Mouse (Mus musculus) heart, postnatal 10 days (tissue): ENCODE measurements around the gene Olfr137. TPM values are rescaled to one million over a fixed set of nuclear protein-coding genes. Genes with fewer than 3 reads are reported as not detected.

ENCODE experiments used
- DNase-seq, 2 experiments: peaks; one replicate each; pipeline ENCODE4 v3.0.0; 2021
- intact Hi-C: fragments of 180-260 bp; cut with DNase I; formaldehyde crosslinking; loops from one replicate; pipeline ENCODE4 v1.15.1; 2025
- total RNA-seq, 2 experiments: library from RNA; stranded (reverse); gene quantifications; 2 replicates each; pipeline ENCODE4 v1.2.3; 2021

Olfr137 gene
- not detected for total RNA-seq

DNA sequence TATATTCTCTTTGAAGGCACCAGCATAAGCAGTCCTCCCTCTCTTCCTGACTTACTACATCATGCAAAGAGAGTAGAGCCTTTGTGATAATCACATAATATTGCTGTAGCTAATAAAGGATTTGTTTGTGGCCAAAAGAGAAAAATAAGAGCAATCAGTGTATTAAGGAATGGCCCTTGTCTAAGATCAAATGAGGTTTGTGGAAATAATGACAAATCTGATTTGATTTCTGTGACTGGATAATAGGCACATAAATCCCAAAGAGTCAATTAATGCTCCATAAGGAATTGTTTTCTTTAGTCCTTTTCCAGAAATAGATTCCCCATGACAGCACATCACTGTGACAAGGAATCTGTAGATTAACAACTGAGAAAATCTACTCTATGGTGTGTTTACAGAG is at the start of gene Olfr137:
TSS of gene Olfr137 (minus strand) at position 101 of the 400 bp plus-strand sequence.
- DNase-seq: no peak
- intact Hi-C loops: no loop called here

DNA sequence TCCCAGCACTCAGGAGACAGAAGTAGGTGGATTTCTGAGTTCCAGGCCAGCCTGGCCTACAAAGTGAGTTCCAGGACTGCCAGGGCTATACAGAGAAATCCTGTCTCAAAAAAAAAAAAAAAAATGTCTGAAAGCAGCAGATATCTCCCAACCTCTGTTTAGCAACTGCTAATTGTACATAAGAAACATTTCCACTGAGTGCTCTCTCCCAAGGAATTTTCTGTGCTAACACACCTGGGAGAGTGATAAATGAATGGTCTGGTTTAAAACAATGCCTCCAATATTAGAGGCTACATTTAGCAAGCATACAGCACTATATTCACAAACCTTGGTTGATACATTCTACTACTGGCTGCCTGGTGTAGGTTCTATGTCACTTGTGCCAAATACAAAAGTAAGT is 22.2 kb upstream of the Olfr137 start, which contains the start of gene Olfr136:
TSS of gene Olfr136 (plus strand) at position 301 of the 400 bp plus-strand sequence.
- intact Hi-C loops: no loop called here
- no peak for DNase-seq

- DNase-seq: no peak
- intact Hi-C loops: no loop called here
Observed at GRCm38 (mm10) chr17:38260735-38261134, 46.6 kb downstream of the Olfr137 start, which contains the start of gene Olfr138. Gene Olfr138, plus strand, starts transcription at chr17:38261035.

Other genes with a start within 250 kb of the Olfr137 start
- gene Olfr129, start 247.5 kb downstream of the Olfr137 start, total RNA-seq: not detected
- not detected for gene Olfr130, start 243.6 kb downstream of the Olfr137 start, total RNA-seq
- gene Olfr131, start 218.9 kb downstream of the Olfr137 start, total RNA-seq: not detected
- gene Olfr132, start 173.0 kb downstream of the Olfr137 start, total RNA-seq: not detected
- gene Olfr133, start 162.3 kb downstream of the Olfr137 start, total RNA-seq: not detected
- gene Olfr134, start 136.2 kb downstream of the Olfr137 start, total RNA-seq: not detected
- gene Olfr135, start 103.2 kb downstream of the Olfr137 start, total RNA-seq: not detected
- gene Olfr138, start 46.5 kb downstream of the Olfr137 start, total RNA-seq: not detected
- not detected for gene Olfr136, start 22.3 kb upstream of the Olfr137 start, total RNA-seq
- not detected for gene Esp36, start 112.6 kb upstream of the Olfr137 start, total RNA-seq
- not detected for gene Esp34, start 246.6 kb upstream of the Olfr137 start, total RNA-seq